Mouse (Mus musculus) cortical plate, adult 2 months (tissue): ENCODE results near the gene Ptbp3. TPM values are rescaled to one million over a fixed set of nuclear protein-coding genes. Genes with fewer than 3 reads are reported as not detected.
"Not testable (repeated sequence)": the region's sequence is repeated elsewhere in the genome, so short reads cannot be mapped to it uniquely, and the experiment has no call there.

Experiments used
- H3K27ac ChIP-seq: fragments of 200-500 bp; 2 replicates; pipeline ENCODE4 v1.5.1; 2012; ENCODE audit warnings: low read length, control low read depth, inconsistent platforms; ENCODE audit not compliant: insufficient read depth
- H3K4me1 ChIP-seq: fragments of 200-500 bp; 2 replicates; pipeline ENCODE4 v1.6.1; 2011; ENCODE audit warnings: low read length; ENCODE audit not compliant: control insufficient read depth, insufficient read depth
- H3K4me3 ChIP-seq: fragments of 200-500 bp; 2 replicates; pipeline ENCODE4 v1.5.1; 2011; ENCODE audit warnings: mild to moderate bottlenecking, low read length, control low read depth; ENCODE audit not compliant: insufficient read depth
- CTCF ChIP-seq: fragments of 200-500 bp; IDR thresholded peaks from 2 replicates; pipeline ENCODE4 v1.5.1; 2011; ENCODE audit warnings: mild to moderate bottlenecking, control low read depth, low read length; ENCODE audit not compliant: insufficient read depth; ENCODE audit errors: extremely low read depth
- POLR2A ChIP-seq: fragments of 200-500 bp; IDR thresholded peaks from 2 replicates; pipeline ENCODE4 v1.6.1; 2011; ENCODE audit warnings: mild to moderate bottlenecking, low read length, control low read depth; ENCODE audit not compliant: insufficient read depth; ENCODE audit errors: extremely low read depth
- polyA plus RNA-seq: library from polyadenylated mRNA; depleted of rRNA; stranded (reverse); fragments of >200 nt; gene quantifications from 2 replicates; pipeline ENCODE4 v1.2.3, GENCODE M21; 2012

Ptbp3 gene
- polyA plus RNA-seq, 1 experiment, result 9.5 TPM

GRCm38 (mm10) chr4:59580495-59581281 is 31.5 kb upstream of the Ptbp3 start:
- peak overlapping the region; percentile 89 for H3K4me3 ChIP-seq
- TF ChIP-seq POLR2A, result no peak
- peak overlapping the region; percentile 43 for H3K27ac ChIP-seq
- H3K4me1 ChIP-seq, result no peaks in the 10 kb centered on the region; the same call in 1 of the 2 replicates

DNA sequence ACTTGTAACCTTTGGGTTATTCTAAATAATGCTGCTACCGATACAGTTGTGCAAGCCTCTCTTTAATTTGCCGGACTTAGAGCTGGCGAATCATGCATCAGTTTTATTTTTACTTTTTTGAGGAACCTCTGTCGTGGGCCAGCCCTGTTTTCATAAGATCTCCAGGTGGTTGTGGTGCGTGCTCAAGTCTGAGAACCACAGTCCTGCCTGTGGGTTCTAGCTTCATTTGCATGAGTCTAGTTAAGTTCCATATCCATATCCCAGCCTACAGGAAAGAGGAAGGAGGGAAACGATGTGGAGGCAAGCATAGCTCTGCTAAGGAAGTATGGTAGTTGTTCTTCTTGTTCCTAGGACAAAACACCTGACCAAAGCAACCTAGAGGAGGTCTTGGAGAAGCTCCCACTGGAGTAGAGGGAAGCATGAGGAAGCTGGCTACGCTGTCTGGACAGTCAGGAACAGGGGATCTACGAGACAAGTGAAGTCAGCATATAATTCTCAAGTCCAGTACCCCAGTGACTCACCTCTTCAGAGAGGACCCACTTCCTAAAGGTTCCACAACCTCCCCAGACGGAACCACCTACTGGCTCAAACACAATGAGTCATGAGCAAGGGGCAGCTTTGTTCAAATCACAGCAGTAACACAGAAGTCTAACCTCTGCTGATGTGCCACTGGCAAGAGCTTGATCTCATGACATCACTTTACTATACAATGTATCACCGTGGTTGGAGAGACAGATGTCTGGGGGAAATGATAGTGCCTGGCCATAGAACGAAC is 26.2 kb upstream of the Ptbp3 start:
- H3K4me1 ChIP-seq, result no peaks in the 10 kb centered on the region; the same call in 1 of the 2 replicates
- no peak overlapping the region for H3K4me3 ChIP-seq
- TF ChIP-seq POLR2A, result no peak
- TF ChIP-seq CTCF, result no peak
- H3K27ac ChIP-seq, result no peak overlapping the region

- Histone ChIP-seq H3K27ac (no peak overlapping the region), H3K4me3 (no peak overlapping the region), H3K4me1 (no peaks in the 10 kb centered on the region)
- no peak for TF ChIP-seq CTCF
- no peak for TF ChIP-seq POLR2A
Measured at GRCm38 (mm10) chr4:59572521-59573118, 23.5 kb upstream of the Ptbp3 start.

DNA sequence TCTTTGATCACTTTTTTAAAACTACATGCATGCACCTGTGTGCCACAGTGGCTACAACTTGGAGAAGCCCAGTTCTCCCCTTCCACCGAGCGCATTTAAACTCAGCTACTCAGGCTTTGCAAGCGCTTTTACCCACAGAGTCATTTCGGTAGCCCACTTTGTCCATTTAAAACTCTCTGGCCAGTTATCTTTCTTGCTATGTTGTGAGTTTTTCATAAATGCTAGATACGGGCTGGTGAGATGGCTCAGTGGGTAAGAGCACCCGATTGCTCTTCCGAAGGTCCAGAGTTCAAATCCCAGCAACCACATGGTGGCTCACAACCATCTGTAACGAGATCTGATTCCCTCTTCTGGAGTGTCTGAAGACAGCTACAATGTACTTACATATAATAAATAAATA is 21.4 kb upstream of the Ptbp3 start:
- H3K27ac ChIP-seq, H3K4me3 ChIP-seq, H3K4me1 ChIP-seq: not testable (repeated sequence)

- H3K4me1 ChIP-seq, result no peaks in the 10 kb centered on the region
- TF ChIP-seq POLR2A (no peak), CTCF (peak; percentile 61)
- no peak overlapping the region for H3K27ac ChIP-seq
Measured at GRCm38 (mm10) chr4:59569538-59569937, 20.4 kb upstream of the Ptbp3 start.

GRCm38 (mm10) chr4:59567576-59568260 is 18.6 kb upstream of the Ptbp3 start:
- Histone ChIP-seq H3K27ac (no peak overlapping the region), H3K4me1 (no peaks in the 10 kb centered on the region), H3K4me3 (no peak overlapping the region)
- no peak for TF ChIP-seq POLR2A
- no peak for TF ChIP-seq CTCF

More at GRCm38 (mm10) chr4:59569538-59569937, 20.4 kb upstream of the Ptbp3 start:
- H3K4me3 ChIP-seq, result no peak overlapping the region

GRCm38 (mm10) chr4:59565571-59566188 is 16.5 kb upstream of the Ptbp3 start:
- Histone ChIP-seq H3K27ac (no peak overlapping the region), H3K4me1 (no peaks in the 10 kb centered on the region), H3K4me3 (no peak overlapping the region)
- no peak for TF ChIP-seq POLR2A
- TF ChIP-seq CTCF, result no peak

GRCm38 (mm10) chr4:59564128-59564527 is 15.0 kb upstream of the Ptbp3 start:
- no peaks in the 10 kb centered on the region for H3K4me1 ChIP-seq
- no peak overlapping the region for H3K4me3 ChIP-seq
- no peak overlapping the region for H3K27ac ChIP-seq
- TF ChIP-seq CTCF (no peak), POLR2A (no peak)

GRCm38 (mm10) chr4:59560141-59560540 is 11.0 kb upstream of the Ptbp3 start:
- Histone ChIP-seq H3K4me3 (no peak overlapping the region), H3K27ac (no peak overlapping the region), H3K4me1 (no peaks in the 10 kb centered on the region)
- no peak for TF ChIP-seq POLR2A
- TF ChIP-seq CTCF, result no peak
